Mouse (Mus musculus) cortical plate, adult 2 months (tissue): Measurements from ENCODE around the gene 9030612E09Rik.

Experiments used
- CTCF ChIP-seq: fragments of 200-500 bp; IDR thresholded peaks from 2 replicates; pipeline ENCODE4 v1.5.1; 2011; ENCODE audit warnings: mild to moderate bottlenecking, control low read depth, low read length; ENCODE audit not compliant: insufficient read depth; ENCODE audit errors: extremely low read depth
- POLR2A ChIP-seq: fragments of 200-500 bp; IDR thresholded peaks from 2 replicates; pipeline ENCODE4 v1.6.1; 2011; ENCODE audit warnings: mild to moderate bottlenecking, low read length, control low read depth; ENCODE audit not compliant: insufficient read depth; ENCODE audit errors: extremely low read depth

DNA sequence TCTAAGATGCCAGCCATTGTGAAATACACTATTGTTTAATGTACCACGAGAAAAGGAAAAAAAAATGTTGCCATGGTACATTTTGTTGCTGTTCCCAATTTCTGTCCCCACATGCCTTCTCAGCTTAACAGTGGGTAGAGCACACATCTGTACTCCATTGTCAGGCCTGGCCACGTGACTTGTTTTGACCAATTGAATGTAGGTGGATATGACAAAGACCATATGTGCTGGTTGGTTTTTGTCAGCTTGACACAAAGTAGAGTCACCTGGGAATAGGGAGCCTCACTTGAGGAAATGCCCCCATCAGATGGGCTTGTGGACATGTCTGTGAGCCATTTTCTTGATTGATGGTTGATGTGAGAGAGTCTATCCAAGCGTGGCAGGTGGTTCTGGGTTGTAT is 29.4 kb downstream of the 9030612E09Rik start:
- TF ChIP-seq POLR2A = no peak
- no peak for TF ChIP-seq CTCF
